Mouse (Mus musculus) hindbrain, embryonic 16.5 days (tissue): Measurements from ENCODE around the gene Slc44a5. TPM values are rescaled to one million over a fixed set of nuclear protein-coding genes. Genes with fewer than 3 reads are reported as not detected.

Source experiments
- ATAC-seq: fragments of 200-750 bp; cut with Nextera tagmentation; 2 replicates; pipeline ENCODE4 v1.8.0; 2017; ENCODE audit warnings: moderate TSS enrichment, moderate library complexity
- H3K27ac ChIP-seq: fragments of 300-500 bp; sonication (generic); 2 replicates; pipeline ENCODE4 v1.5.1; 2014; ENCODE audit warnings: low read depth, mild to moderate bottlenecking, control low read depth, low read length, moderate library complexity
- H3K27me3 ChIP-seq: fragments of 300-500 bp; sonication (generic); replicated peaks from 2 replicates; pipeline ENCODE4 v1.6.1; 2014; ENCODE audit warnings: low read length; ENCODE audit not compliant: control insufficient read depth, insufficient read depth
- H3K36me3 ChIP-seq: fragments of 300-500 bp; sonication (generic); 2 replicates; pipeline ENCODE4 v1.6.1; 2014; ENCODE audit warnings: mild to moderate bottlenecking, low read length, moderate library complexity, mixed read lengths; ENCODE audit not compliant: control insufficient read depth, insufficient read depth
- H3K4me1 ChIP-seq: fragments of 300-500 bp; sonication (generic); 2 replicates; pipeline ENCODE4 v1.6.1; 2014; ENCODE audit warnings: low read depth, low read length; ENCODE audit not compliant: control insufficient read depth, insufficient read depth
- H3K4me2 ChIP-seq: fragments of 300-500 bp; sonication (generic); 2 replicates; pipeline ENCODE4 v1.6.1; 2014; ENCODE audit warnings: mild to moderate bottlenecking, low read length, control low read depth, moderate library complexity
- H3K4me3 ChIP-seq: fragments of 300-500 bp; sonication (generic); 2 replicates; pipeline ENCODE4 v1.5.1; 2014; ENCODE audit warnings: mild to moderate bottlenecking, low read length, control low read depth, moderate library complexity
- H3K9ac ChIP-seq: fragments of 300-500 bp; sonication (generic); 2 replicates; pipeline ENCODE4 v1.6.1; 2014; ENCODE audit warnings: low read depth, mild to moderate bottlenecking, control low read depth, low read length, moderate library complexity
- H3K9me3 ChIP-seq: fragments of 300-500 bp; sonication (generic); 2 replicates; pipeline ENCODE4 v1.6.1; 2014; ENCODE audit warnings: mild to moderate bottlenecking, low read length, moderate library complexity; ENCODE audit not compliant: control insufficient read depth
- WGBS: fragments of 180-500 bp; shearing (Covaris S2); extraction: QIAGEN DNeasy Blood & Tissue Kit; methylation state at CpG from one replicate; pipeline ENCODE4 v1.1.7; 2014; 5-methylcytosine and 5-hydroxymethylcytosine counted together
- polyA plus RNA-seq: library from polyadenylated mRNA; unstranded; fragments of >200 nt; fragmentation: Nextera tagmentation; extraction: Ambion mirVana; gene quantifications from 2 replicates; pipeline ENCODE4 v1.2.1, GENCODE M21; 2015

Gene Slc44a5
- polyA plus RNA-seq, 1 experiment from 2014 or later: 7.5 TPM

DNA sequence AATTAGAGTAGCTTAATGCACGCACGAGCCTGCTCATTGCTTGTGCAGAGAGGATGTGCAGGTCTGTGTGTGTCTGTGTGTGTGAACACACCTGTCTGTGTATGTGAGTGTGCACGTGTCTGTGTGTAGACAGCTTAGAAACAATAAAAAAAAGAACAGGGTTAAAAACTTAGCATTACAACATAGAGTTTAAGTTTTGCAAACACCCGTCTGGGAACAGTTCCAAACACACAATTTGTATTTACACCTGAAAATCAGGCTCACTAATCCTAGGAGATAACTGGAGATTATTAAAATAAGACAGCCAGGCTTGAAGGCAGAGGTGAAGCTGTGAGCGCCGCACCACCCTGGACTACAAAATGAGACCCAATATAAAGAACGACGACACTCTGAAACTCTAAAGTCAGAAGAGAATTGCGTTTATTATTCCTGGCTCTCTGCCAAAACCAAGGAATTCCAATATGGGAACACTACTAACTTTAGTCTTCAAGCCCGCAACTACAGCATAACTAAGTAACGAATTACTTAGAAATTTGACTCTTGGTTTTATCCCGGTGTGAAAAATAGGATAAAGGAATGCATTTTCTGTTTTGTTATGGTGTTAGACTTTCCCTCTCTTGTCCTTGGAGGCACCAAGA is 30.1 kb upstream of the Slc44a5 start:
- H3K9me3 ChIP-seq: no peaks in the 10 kb centered on the region
- 29% methylated on average over 12 of the region's 12 CpGs for WGBS
- ATAC-seq: no peak
- peaks cover 7% of the 10 kb centered on the region for H3K4me1 ChIP-seq
- H3K4me2 ChIP-seq: peak overlapping the region; percentile 78
- H3K4me3 ChIP-seq: peak overlapping the region; percentile 80
- H3K27ac ChIP-seq: no peak overlapping the region
- H3K27me3 ChIP-seq: no peaks in the 10 kb centered on the region
- H3K36me3 ChIP-seq: no peaks in the 10 kb centered on the region
- H3K9ac ChIP-seq: no peak overlapping the region

DNA sequence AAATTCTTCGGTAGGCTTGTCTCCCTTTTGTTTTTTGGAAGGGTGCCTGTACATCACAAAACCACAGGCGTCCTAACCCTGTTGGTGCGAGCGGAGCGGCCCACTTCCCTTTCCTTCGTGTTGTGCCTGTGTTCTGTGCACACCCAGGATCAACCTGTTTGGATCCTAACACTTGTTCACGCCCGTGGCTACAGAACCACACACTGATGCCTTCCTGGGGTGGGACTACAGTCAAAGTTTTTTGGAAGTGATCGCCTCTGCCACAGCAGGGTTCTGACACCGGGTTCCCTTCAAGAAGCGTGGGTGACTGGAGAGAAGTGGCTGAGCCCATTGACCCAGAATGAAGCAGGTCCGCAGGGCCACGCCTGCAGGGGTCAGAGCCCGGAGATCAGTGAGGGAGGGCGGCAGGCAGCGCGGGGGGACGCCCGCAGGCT is 29.3 kb upstream of the Slc44a5 start:
- WGBS: under 1% methylated on average over 19 of the region's 19 CpGs
- peak; percentile 54 for ATAC-seq

DNA sequence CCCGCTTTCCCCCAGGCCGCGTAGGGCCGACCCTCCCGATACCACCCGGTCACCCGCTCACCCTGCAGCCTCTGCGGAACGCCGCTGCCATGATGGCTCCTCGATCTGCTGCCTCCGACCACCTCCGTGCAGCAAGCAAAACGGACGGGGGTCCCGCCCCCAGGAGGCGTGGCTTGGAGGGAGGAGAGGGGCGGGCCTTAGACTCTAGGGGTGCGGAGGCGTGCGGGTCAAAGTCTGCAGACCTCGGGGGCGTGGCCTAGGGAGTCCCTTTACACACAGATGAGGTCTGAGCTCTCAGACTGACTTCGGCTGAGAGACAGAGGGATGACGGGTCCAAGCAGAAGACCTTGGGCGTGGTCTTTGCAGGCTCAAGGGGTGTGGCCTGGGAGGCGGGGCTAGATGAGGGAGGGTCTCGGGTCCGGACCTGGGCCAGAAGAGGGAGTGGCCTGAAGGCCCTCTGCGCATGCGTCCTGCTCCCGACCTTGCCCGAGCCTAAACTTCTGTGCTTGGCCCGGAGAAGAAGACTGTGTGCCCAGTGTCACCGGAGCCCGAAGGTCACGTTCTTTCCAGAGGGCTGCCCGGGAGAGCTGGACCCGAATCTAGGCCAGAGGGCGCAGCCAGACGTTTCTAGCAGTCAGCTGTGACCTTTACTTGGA is 28.8 kb upstream of the Slc44a5 start, which contains the start of gene Acadm:
Acadm (minus strand) TSS at position 298 of the 656 bp plus-strand sequence.
- Histone ChIP-seq H3K9ac (peak within 1 kb of the TSS; percentile 86), H3K36me3 (no peaks in the 10 kb centered on the region), H3K27ac (peak within 1 kb of the TSS; percentile 85), H3K4me3 (peak within 1 kb of the TSS; percentile 80), H3K27me3 (no peaks in the 10 kb centered on the region), H3K4me1 (peaks cover 7% of the 10 kb centered on the region), H3K4me2 (peak within 1 kb of the TSS; percentile 78), H3K9me3 (no peaks in the 10 kb centered on the region)
- under 1% methylated on average over 41 of the region's 41 CpGs for WGBS
- ATAC-seq: peak; percentile 97

More for the DNA sequence above, 29.3 kb upstream of the Slc44a5 start:
- H3K9ac ChIP-seq: peak overlapping the region; percentile 86
- peak overlapping the region; percentile 80 for H3K4me3 ChIP-seq
- peak overlapping the region; percentile 78 for H3K4me2 ChIP-seq
- no peaks in the 10 kb centered on the region for H3K27me3 ChIP-seq
- peaks cover 7% of the 10 kb centered on the region for H3K4me1 ChIP-seq
- H3K9me3 ChIP-seq: no peaks in the 10 kb centered on the region
- H3K27ac ChIP-seq: peak overlapping the region; percentile 85
- no peaks in the 10 kb centered on the region for H3K36me3 ChIP-seq

DNA sequence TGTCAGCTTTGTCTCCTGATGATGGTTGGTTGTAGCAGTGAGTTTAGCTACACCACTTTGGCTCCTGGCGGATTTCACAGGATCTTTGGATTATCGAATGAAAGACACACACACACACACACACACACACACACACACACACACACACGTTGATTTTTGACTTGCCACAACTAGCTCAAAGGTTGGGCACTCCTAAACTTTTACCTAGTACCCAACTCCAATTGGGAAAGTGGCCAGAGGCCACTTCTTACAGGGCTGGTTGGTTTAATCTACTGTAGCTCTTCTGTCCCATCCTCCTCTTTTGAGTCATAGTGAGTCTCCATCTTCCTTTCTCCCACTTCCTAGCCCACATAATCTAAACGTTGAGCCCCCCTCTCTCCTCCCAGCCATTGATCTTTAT is 26.0 kb upstream of the Slc44a5 start:
- Histone ChIP-seq H3K4me1 (peaks cover 7% of the 10 kb centered on the region), H3K36me3 (no peaks in the 10 kb centered on the region), H3K9me3 (no peaks in the 10 kb centered on the region), H3K9ac (no peak overlapping the region), H3K27ac (no peak overlapping the region), H3K4me2 (no peak overlapping the region), H3K4me3 (no peak overlapping the region), H3K27me3 (no peaks in the 10 kb centered on the region)
- WGBS: 67% methylated on average over 4 of the region's 4 CpGs
- no peak for ATAC-seq

DNA sequence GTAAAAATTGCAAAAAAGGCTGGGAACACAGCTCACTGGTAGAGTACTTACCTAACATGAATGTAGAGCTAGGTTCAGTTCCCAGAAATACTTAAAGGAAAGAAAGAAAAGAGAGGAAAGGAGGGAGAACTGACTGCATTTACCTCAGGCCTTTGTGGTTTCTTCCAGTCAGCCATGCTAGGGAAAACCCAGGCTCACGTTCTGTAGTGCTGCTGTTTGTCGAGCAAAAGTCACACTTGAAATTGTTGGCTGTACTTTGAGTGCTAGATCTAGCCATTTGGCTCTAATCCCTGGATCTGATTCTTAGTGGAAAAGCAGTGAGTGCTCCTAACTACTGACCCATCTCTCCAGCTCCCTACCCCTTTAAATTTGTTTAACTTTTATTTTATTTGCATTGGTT is 25.1 kb upstream of the Slc44a5 start:
- Histone ChIP-seq H3K27me3 (no peaks in the 10 kb centered on the region), H3K4me2 (no peak overlapping the region), H3K4me1 (peaks cover 5% of the 10 kb centered on the region), H3K4me3 (no peak overlapping the region), H3K9me3 (no peaks in the 10 kb centered on the region), H3K36me3 (no peaks in the 10 kb centered on the region), H3K27ac (no peak overlapping the region), H3K9ac (no peak overlapping the region)
- 71% methylated on average over 2 of the region's 2 CpGs for WGBS
- ATAC-seq: no peak

DNA sequence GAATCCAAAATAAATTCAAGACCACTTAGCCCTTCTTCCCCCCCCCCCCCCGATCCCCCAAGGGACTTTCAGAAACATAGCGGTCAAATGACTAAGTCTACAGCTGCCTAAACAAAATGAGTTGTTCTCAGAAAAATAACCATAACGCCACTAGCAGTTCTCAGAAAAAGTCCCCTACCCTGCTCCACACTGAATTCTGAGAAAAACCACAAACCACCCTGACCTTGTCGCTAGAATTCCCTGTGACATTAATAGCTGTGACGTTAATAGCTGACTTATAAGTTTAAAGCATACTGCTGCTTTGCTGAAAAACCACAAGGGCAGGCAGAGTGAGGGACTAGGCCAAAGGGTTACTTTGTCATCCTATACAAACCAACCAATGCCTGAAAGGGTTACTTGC is 15.3 kb upstream of the Slc44a5 start:
- WGBS: 89% methylated on average over 5 of the region's 5 CpGs
- no peak overlapping the region for H3K9ac ChIP-seq
- H3K4me2 ChIP-seq: no peak overlapping the region
- no peaks in the 10 kb centered on the region for H3K9me3 ChIP-seq
- no peak overlapping the region for H3K27ac ChIP-seq
- no peaks in the 10 kb centered on the region for H3K36me3 ChIP-seq
- H3K27me3 ChIP-seq: no peaks in the 10 kb centered on the region
- no peak overlapping the region for H3K4me3 ChIP-seq
- H3K4me1 ChIP-seq: no peaks in the 10 kb centered on the region
- ATAC-seq: no peak

DNA sequence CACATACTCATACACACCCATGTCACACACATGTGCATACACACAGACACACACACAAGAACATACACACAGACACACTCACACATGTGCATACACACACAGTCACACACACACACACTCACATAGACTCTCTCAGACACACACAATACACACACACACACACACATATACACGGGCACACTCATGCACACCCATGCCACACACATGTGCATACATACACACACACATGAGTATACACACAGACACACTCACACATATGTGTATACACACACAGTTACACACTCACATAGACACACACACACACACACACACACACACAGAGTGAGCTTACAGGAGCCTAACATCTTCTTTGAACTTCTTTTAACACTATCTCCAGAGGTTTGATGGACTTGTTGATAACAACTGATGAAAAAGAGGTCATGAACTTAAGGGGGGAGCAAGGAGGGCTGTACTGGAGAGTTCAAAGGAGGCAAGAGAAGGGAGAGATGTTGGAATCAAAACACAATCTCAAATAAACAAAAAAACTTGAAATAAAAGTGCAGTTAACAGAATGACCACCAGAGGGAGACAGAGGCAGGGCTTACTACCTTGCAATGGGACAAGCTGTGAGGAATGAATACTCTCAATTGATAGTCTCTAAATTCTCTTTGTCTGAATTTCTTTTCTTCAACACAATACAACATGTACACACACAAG is 14.1 kb upstream of the Slc44a5 start:
- peak; percentile 50 for ATAC-seq
- no peaks in the 10 kb centered on the region for H3K36me3 ChIP-seq
- no peaks in the 10 kb centered on the region for H3K4me1 ChIP-seq
- no peaks in the 10 kb centered on the region for H3K9me3 ChIP-seq
- no peak overlapping the region for H3K4me2 ChIP-seq
- no peak overlapping the region for H3K4me3 ChIP-seq
- WGBS: 95% methylated on average over 1 of the region's 1 CpGs
- H3K27ac ChIP-seq: no peak overlapping the region
- H3K9ac ChIP-seq: no peak overlapping the region
- H3K27me3 ChIP-seq: no peaks in the 10 kb centered on the region

DNA sequence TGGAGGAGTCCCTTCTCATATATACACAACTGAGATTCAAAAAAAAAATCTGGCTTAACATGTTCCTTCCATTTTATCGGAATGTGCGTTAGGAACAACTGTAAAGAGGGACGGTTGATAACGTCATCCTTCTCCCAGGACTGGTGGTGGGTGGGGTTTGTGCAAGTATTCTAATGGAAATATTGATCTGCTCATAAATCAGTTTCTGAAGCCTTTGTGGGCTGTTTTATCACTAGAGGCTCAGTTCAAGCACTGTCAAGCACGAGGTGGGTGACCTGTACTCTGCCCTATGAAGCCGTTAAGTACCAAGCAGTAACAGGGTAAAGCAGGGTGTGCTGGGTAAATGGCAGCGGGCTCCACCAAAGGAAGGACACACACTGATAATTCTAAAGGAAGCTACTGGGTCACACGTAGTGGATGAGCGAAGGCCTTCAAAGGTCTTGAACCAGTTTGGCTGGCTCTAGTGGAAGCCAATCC is 13.5 kb upstream of the Slc44a5 start:
- no peak overlapping the region for H3K27ac ChIP-seq
- no peak overlapping the region for H3K4me3 ChIP-seq
- no peaks in the 10 kb centered on the region for H3K27me3 ChIP-seq
- no peaks in the 10 kb centered on the region for H3K9me3 ChIP-seq
- no peaks in the 10 kb centered on the region for H3K4me1 ChIP-seq
- peak; percentile 32; the same call in 1 of the 2 replicates for ATAC-seq
- no peak overlapping the region for H3K9ac ChIP-seq
- no peaks in the 10 kb centered on the region for H3K36me3 ChIP-seq
- WGBS: 75% methylated on average over 9 of the region's 9 CpGs
- H3K4me2 ChIP-seq: no peak overlapping the region

DNA sequence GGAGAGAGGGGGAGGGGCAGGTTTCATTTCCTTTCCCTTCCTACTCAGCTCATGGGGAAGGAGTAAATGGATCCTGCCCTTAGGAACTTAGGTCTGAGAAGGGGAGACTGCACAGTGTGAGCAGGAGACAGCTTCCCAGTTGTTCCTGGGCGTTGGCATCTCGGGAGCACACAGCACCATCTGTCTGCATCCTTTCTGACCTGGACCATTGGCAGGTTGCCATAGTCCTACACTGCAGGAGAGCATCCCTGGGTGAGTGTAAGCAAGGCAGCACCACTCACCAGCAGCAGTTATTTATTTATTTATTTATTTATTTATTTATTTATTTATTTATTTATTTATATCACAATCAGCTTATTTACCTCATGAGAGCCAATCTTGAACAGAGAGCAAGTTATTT is 12.4 kb upstream of the Slc44a5 start:
- Histone ChIP-seq H3K36me3 (no peaks in the 10 kb centered on the region), H3K4me3 (no peak overlapping the region), H3K4me2 (no peak overlapping the region), H3K27ac (no peak overlapping the region), H3K9me3 (no peaks in the 10 kb centered on the region), H3K9ac (no peak overlapping the region), H3K4me1 (no peaks in the 10 kb centered on the region), H3K27me3 (no peaks in the 10 kb centered on the region)
- ATAC-seq: peak; percentile 32; the same call in 1 of the 2 replicates
- 55% methylated on average over 2 of the region's 2 CpGs for WGBS
